Mouse (Mus musculus) kidney, adult 2 months (tissue): Measurements from ENCODE around the gene Ak2.

Source experiments
- CTCF ChIP-seq: fragments of 200-500 bp; conservative IDR thresholded peaks from 2 replicates; pipeline ENCODE4 v1.5.1; 2011; ENCODE audit warnings: low read depth, mild to moderate bottlenecking, control low read depth, low read length, moderate library complexity, mixed read lengths; ENCODE audit not compliant: insufficient read depth, insufficient read length
- POLR2A ChIP-seq: fragments of 200-500 bp; IDR thresholded peaks from one replicate; pipeline ENCODE4 v1.6.1; 2011; ENCODE audit warnings: low read depth, low read length, control low read depth

GRCm38 (mm10) chr4:128978634-128979033 lies 13.1 kb upstream of the Ak2 start:
- TF ChIP-seq CTCF (no peak), POLR2A (no peak)
